Mouse (Mus musculus): ENCODE measurements around the gene Bag6. TPM values are rescaled to one million over a fixed set of nuclear protein-coding genes. Genes with fewer than 3 reads are reported as not detected.

Bag6 gene
- polyA plus RNA-seq, 1 experiment from 2014 or later = 93.9 TPM

GRCm38 (mm10) chr17:35175968-35176367, 41.0 kb downstream of the Bag6 start, which contains the start of gene Aif1:
Gene Aif1 (minus strand): TSS chr17:35176068.
- no peaks in the 10 kb centered on the region for H3K36me3 ChIP-seq
- 0 out of 2 replicates have a peak within 1 kb of the TSS, but pooled peaks have one; percentile 1 for H3K9ac ChIP-seq (replicated peaks)
- no peak within 1 kb of the TSS for H3K4me2 ChIP-seq (replicated peaks)
- H3K4me3 ChIP-seq (replicated peaks) = no peak within 1 kb of the TSS
- no peaks in the 10 kb centered on the region for H3K9me3 ChIP-seq
- 33% methylated on average over 2 of the region's 2 CpGs for WGBS
- no peak within 1 kb of the TSS for H3K27ac ChIP-seq
- no peak for ATAC-seq
- H3K4me1 ChIP-seq (replicated peaks) = no peaks in the 10 kb centered on the region
- H3K27me3 ChIP-seq = peaks cover 3% of the 10 kb centered on the region; the same call in 1 of the 2 replicates

DNA sequence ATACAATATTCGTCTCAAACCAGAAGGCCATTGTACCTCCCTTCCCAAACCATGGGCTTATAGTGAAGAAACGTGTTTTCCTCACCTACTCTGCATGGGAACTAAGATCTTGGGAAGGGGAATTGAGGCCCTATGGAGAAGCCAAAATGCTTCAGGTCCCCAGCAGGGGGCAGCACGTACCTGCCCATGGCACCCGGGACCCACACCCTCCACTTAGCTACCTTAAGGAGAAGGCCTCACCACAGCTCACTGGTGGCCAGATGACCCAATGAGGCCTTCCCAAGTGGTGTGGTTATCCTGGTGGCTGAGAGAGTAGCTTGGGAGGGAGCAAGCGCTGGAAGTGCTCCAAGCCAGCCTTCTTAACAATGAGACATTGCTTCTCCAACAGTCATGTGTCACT, 43.5 kb downstream of the Bag6 start:
- WGBS = 12% methylated on average over 5 of the region's 5 CpGs
- peak; percentile 48; the same call in 1 of the 2 replicates for ATAC-seq

DNA sequence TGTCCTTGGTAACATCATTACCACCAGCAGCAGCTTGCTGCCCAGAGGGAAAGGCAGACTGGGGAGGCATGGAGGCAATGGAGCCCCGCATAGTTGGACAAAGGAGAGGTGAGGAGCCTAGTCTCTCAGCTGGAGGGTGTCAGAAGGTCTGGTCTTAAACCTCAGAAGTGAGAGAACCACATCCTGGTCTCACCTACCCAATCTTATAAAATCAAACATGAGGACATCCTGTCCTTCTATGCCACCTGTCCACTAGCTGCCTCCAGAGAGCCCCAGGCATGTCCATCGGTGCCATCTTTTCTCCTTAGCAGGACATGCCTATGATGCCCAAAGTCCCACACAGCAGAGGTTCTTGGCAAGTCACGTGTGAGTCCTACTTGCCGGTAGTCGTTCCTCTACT, 45.1 kb downstream of the Bag6 start:
- H3K27ac ChIP-seq = no peak overlapping the region
- no peak overlapping the region for H3K4me2 ChIP-seq (replicated peaks)
- H3K4me3 ChIP-seq (replicated peaks) = no peak overlapping the region
- H3K9ac ChIP-seq (replicated peaks) = no peak overlapping the region
- ATAC-seq = no peak
- H3K4me1 ChIP-seq (replicated peaks) = no peaks in the 10 kb centered on the region
- no peaks in the 10 kb centered on the region for H3K27me3 ChIP-seq
- WGBS = 83% methylated on average over 5 of the region's 5 CpGs
- no peaks in the 10 kb centered on the region for H3K36me3 ChIP-seq
- H3K9me3 ChIP-seq = no peaks in the 10 kb centered on the region

More for the DNA sequence above, 43.5 kb downstream of the Bag6 start:
- Histone ChIP-seq H3K36me3 (no peaks in the 10 kb centered on the region), H3K9ac (replicated peaks) (no peak overlapping the region), H3K4me3 (replicated peaks) (no peak overlapping the region), H3K4me2 (replicated peaks) (no peak overlapping the region), H3K9me3 (no peaks in the 10 kb centered on the region), H3K27me3 (peaks cover 2% of the 10 kb centered on the region; the same call in 1 of the 2 replicates), H3K4me1 (replicated peaks) (no peaks in the 10 kb centered on the region), H3K27ac (no peak overlapping the region)

DNA sequence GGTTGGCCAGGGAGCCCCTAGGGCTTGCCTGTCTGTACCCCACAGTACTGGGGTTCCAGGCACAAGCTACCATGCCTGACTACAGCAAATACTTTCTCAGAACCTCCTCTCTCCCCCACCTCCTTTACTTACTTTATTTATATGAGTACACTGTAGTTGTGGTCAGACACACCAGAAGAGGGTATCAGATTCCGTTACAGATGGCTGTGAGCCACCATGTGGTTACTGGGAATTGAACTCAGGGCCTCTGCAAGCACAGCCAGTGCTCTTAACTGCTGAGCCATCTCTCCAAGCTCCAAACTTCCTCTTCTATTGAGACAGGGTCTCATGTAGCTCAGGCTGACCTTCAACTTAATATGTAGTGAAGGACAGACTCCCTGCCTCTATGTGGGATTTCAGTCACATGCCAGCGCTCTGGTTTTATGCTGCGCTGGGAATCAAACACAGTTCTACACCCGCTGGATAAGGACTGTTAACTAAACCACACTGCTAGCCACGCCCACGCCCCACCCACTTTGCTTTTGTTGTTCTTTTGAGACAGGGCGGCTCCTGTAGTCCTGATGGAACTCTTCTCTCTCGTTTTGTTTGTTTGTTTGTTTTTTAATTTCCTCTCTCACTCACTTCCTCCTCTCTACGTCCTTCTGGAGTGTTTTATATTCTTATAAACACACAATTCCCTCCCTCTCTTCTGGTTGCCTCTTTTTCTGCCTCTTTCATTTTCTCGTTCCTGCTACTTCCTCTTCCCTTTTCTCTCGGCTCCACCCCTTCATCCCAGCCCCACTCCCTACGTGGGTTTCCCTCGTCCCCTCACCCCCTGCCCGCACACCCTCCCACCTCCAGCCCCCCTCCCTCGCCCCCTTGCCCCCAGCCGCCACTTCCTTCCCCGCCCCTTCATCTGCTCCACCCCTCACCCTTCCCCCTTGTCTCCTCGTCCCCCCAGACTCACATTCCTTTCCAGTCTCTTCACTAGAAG, 50.9 kb downstream of the Bag6 start:
- 2% methylated on average over 18 of the region's 18 CpGs for WGBS
- H3K9ac ChIP-seq (replicated peaks) = no peak overlapping the region
- H3K4me1 ChIP-seq (replicated peaks) = peaks cover 6% of the 10 kb centered on the region; the same call in 1 of the 2 replicates
- H3K27me3 ChIP-seq = no peaks in the 10 kb centered on the region
- H3K27ac ChIP-seq = no peak overlapping the region
- peak overlapping the region; percentile 51 for H3K4me2 ChIP-seq (replicated peaks)
- H3K9me3 ChIP-seq = no peaks in the 10 kb centered on the region
- peak overlapping the region; percentile 30 for H3K4me3 ChIP-seq (replicated peaks)
- H3K36me3 ChIP-seq = no peaks in the 10 kb centered on the region
- ATAC-seq = 0 out of 2 replicates have a peak, but pooled peaks have one; percentile 24

DNA sequence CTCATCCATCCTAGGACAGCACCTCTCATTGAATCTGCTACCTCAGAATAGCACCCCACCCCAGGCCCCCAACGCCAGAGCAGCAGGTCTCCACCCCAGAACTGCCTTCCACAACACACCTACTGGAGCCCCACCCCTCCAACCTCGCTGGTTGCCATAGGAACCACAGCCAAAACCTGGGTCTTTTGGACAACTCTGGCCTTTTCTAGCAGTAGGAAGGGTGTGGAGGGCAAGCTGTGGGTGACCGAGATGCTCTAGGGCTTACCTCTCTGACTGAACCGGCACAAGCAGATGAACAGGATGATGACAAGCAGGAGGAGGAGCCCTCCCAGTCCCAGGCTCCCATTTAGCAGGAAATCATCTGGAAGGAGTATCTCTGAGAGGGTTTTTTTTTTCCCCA, 51.7 kb downstream of the Bag6 start:
- WGBS = 1% methylated on average over 4 of the region's 4 CpGs
- Histone ChIP-seq H3K9me3 (no peaks in the 10 kb centered on the region), H3K9ac (replicated peaks) (no peak overlapping the region), H3K36me3 (no peaks in the 10 kb centered on the region), H3K27me3 (no peaks in the 10 kb centered on the region), H3K4me1 (replicated peaks) (peaks cover 6% of the 10 kb centered on the region; the same call in 1 of the 2 replicates), H3K4me3 (replicated peaks) (peak overlapping the region; percentile 30), H3K27ac (0 out of 2 replicates have a peak overlapping the region, but pooled peaks have one; percentile 44), H3K4me2 (replicated peaks) (peak overlapping the region; percentile 51)
- ATAC-seq = 0 out of 2 replicates have a peak, but pooled peaks have one; percentile 45

DNA sequence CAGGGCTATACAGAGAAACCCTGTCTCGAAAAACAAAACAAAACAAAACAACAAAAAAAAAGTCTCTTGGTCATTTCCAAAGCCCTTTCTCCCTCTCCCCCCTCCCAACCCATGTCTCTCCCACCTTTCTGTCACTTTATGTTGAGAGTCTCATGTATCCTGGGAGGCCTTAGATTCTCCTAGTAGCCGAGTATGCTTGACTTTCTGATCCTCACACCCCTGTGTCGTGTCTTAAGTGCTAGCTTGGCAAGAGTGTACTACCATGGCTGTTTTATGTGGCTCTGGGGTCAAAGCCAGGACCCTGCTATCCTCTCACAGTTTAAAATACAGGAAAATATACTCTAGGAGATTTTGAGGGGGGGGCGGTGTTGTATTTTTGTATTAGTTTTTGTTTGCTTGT, 52.4 kb downstream of the Bag6 start:
- Histone ChIP-seq H3K9ac (replicated peaks) (no peak overlapping the region), H3K4me1 (replicated peaks) (peaks cover 6% of the 10 kb centered on the region; the same call in 1 of the 2 replicates), H3K27ac (no peak overlapping the region), H3K36me3 (no peaks in the 10 kb centered on the region), H3K27me3 (no peaks in the 10 kb centered on the region), H3K9me3 (no peaks in the 10 kb centered on the region), H3K4me2 (replicated peaks) (no peak overlapping the region), H3K4me3 (replicated peaks) (no peak overlapping the region)
- no peak for ATAC-seq
- WGBS = 78% methylated on average over 4 of the region's 4 CpGs

DNA sequence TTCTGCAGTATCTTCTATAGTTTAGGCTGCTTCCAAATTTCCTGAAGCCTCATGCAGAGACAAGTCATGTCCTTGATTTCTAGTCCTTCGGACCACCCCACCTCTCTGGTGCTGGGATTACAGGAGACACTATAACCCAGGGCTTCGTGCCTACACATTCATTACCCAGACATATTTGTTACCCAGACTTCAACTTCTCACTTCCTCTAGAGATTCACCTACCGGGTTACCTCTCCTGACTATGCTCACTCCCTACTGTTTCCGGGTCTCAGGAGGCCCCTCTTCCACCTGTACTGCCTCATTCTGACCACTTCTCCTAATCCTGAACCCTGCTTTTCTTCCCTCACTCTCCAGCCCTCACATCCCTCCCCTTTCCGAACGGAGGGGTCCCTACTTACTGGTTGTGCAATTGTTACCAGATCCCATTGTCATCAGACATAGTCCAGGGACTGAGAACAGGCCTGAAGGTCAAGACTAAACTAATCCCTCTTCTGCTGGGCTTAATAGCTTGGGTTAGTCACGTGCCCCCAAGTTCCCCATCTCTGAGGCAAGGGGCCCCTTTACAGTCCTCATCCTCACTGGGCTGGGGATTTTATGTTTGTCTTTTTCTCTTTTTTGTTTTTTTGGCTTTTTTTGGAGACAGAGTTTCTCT, 53.1 kb downstream of the Bag6 start, which contains the start of gene Lst1:
Gene Lst1 (minus strand): TSS at position 481 of the 652 bp plus-strand sequence.
- 64% methylated on average over 7 of the region's 7 CpGs for WGBS
- no peak within 1 kb of the TSS for H3K4me2 ChIP-seq (replicated peaks)
- no peaks in the 10 kb centered on the region for H3K36me3 ChIP-seq
- no peak within 1 kb of the TSS for H3K9ac ChIP-seq (replicated peaks)
- no peaks in the 10 kb centered on the region for H3K27me3 ChIP-seq
- H3K4me3 ChIP-seq (replicated peaks) = no peak within 1 kb of the TSS
- ATAC-seq = no peak
- no peaks in the 10 kb centered on the region for H3K9me3 ChIP-seq
- H3K27ac ChIP-seq = peak within 1 kb of the TSS; percentile 1; the same call in 1 of the 2 replicates
- peaks cover 6% of the 10 kb centered on the region; the same call in 1 of the 2 replicates for H3K4me1 ChIP-seq (replicated peaks)

DNA sequence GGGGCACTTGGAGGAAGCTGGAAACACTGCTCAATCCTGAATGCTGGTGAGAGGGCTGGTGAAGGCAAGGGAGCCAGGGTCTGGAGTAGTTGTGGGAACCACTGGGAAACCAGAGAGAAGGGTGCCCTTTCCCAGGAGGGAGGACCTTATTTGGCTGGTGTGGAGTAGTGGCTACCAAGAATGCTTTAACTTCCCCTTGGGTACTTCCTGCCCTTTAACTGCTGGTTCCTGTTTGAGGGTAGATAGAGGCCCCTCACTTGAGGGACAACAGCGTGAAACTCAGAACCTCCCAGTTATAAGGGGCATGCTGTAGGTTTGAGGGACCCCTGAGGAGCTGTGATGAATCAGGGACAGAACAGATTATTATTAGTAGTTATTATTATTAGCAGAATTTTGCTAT, 54.2 kb downstream of the Bag6 start:
- 70% methylated on average over 1 of the region's 1 CpGs for WGBS
- Histone ChIP-seq H3K27ac (no peak overlapping the region), H3K4me2 (replicated peaks) (no peak overlapping the region), H3K9ac (replicated peaks) (no peak overlapping the region), H3K9me3 (no peaks in the 10 kb centered on the region), H3K27me3 (peaks cover 8% of the 10 kb centered on the region), H3K36me3 (no peaks in the 10 kb centered on the region), H3K4me3 (replicated peaks) (no peak overlapping the region), H3K4me1 (replicated peaks) (peaks cover 6% of the 10 kb centered on the region; the same call in 1 of the 2 replicates)
- ATAC-seq = no peak

GRCm38 (mm10) chr17:35190096-35190495, 55.1 kb downstream of the Bag6 start:
- Histone ChIP-seq H3K4me3 (replicated peaks) (no peak overlapping the region), H3K4me2 (replicated peaks) (no peak overlapping the region), H3K27ac (no peak overlapping the region), H3K9me3 (no peaks in the 10 kb centered on the region), H3K9ac (replicated peaks) (no peak overlapping the region), H3K4me1 (replicated peaks) (peaks cover 7% of the 10 kb centered on the region), H3K36me3 (no peaks in the 10 kb centered on the region), H3K27me3 (peaks cover 17% of the 10 kb centered on the region)
- WGBS = 77% methylated on average over 4 of the region's 4 CpGs
- ATAC-seq = no peak

- Histone ChIP-seq H3K36me3 (no peaks in the 10 kb centered on the region), H3K27me3 (peaks cover 33% of the 10 kb centered on the region), H3K4me3 (replicated peaks) (no peak overlapping the region), H3K9ac (replicated peaks) (no peak overlapping the region), H3K27ac (no peak overlapping the region), H3K4me1 (replicated peaks) (peaks cover 14% of the 10 kb centered on the region), H3K9me3 (no peaks in the 10 kb centered on the region), H3K4me2 (replicated peaks) (no peak overlapping the region)
- ATAC-seq = no peak
- WGBS = 55% methylated on average over 2 of the region's 2 CpGs
Measured at GRCm38 (mm10) chr17:35191723-35192122, 56.7 kb downstream of the Bag6 start.

- H3K27ac ChIP-seq = no peak overlapping the region
- WGBS = 85% methylated on average over 5 of the region's 5 CpGs
- no peak overlapping the region for H3K9ac ChIP-seq (replicated peaks)
- ATAC-seq = no peak
- H3K4me3 ChIP-seq (replicated peaks) = no peak overlapping the region
- H3K36me3 ChIP-seq = no peaks in the 10 kb centered on the region
- H3K27me3 ChIP-seq = peaks cover 40% of the 10 kb centered on the region
- H3K4me1 ChIP-seq (replicated peaks) = peaks cover 14% of the 10 kb centered on the region
- no peak overlapping the region for H3K4me2 ChIP-seq (replicated peaks)
- no peaks in the 10 kb centered on the region for H3K9me3 ChIP-seq
Measured at GRCm38 (mm10) chr17:35192924-35193323, 57.9 kb downstream of the Bag6 start.

Measured in midbrain, embryonic 13.5 days (tissue).